Mouse (Mus musculus) liver, embryonic 11.5 days (tissue): Measurements from ENCODE around the gene Ybx2. TPM values are rescaled to one million over a fixed set of nuclear protein-coding genes. Genes with fewer than 3 reads are reported as not detected.

Source experiments
- ATAC-seq: fragments of 200-750 bp; cut with Nextera tagmentation; replicated peaks from 2 replicates; pipeline ENCODE4 v1.8.0; 2017; ENCODE audit warnings: moderate number of reproducible peaks, mild to moderate bottlenecking, moderate TSS enrichment, moderate library complexity; ENCODE audit not compliant: low FRiP score
- DNase-seq: peaks from one replicate; pipeline ENCODE4 v3.0.0-alpha.2; 2017; ENCODE audit warnings: low spot score
- H3K27ac ChIP-seq: fragments of 300-500 bp; sonication (generic); 2 replicates; pipeline ENCODE4 v1.5.1; 2014; ENCODE audit warnings: mild to moderate bottlenecking, low read depth, low read length, control low read depth
- H3K27me3 ChIP-seq: fragments of 300-500 bp; sonication (generic); replicated peaks from 2 replicates; pipeline ENCODE4 v1.6.1; 2014; ENCODE audit warnings: low read length, mixed read lengths; ENCODE audit not compliant: control insufficient read depth, insufficient read depth
- H3K36me3 ChIP-seq: fragments of 300-500 bp; sonication (generic); 2 replicates; pipeline ENCODE4 v1.6.1; 2014; ENCODE audit warnings: mild to moderate bottlenecking, low read length, moderate library complexity, mixed read lengths; ENCODE audit not compliant: control insufficient read depth, insufficient read depth
- H3K4me1 ChIP-seq: fragments of 300-500 bp; sonication (generic); replicated peaks from 2 replicates; pipeline ENCODE4 v1.6.1; 2014; ENCODE audit warnings: low read length, mixed read lengths; ENCODE audit not compliant: control insufficient read depth, insufficient read depth
- H3K4me2 ChIP-seq: fragments of 300-500 bp; sonication (generic); 2 replicates; pipeline ENCODE4 v1.6.1; 2014; ENCODE audit warnings: mild to moderate bottlenecking, control low read depth, moderate library complexity
- H3K4me3 ChIP-seq: fragments of 300-500 bp; sonication (generic); 2 replicates; pipeline ENCODE4 v1.5.1; 2014; ENCODE audit warnings: low read depth, low read length, control low read depth
- H3K9ac ChIP-seq: fragments of 300-500 bp; sonication (generic); 2 replicates; pipeline ENCODE4 v1.6.1; 2014; ENCODE audit warnings: low read depth, low read length, control low read depth
- H3K9me3 ChIP-seq: fragments of 300-500 bp; sonication (generic); 2 replicates; pipeline ENCODE4 v1.6.1; 2016; ENCODE audit warnings: low read length, inconsistent platforms, mixed read lengths; ENCODE audit not compliant: control insufficient read depth
- WGBS: fragments of 180-500 bp; shearing (Covaris S2); extraction: QIAGEN DNeasy Blood & Tissue Kit; methylation state at CpG from one replicate; pipeline ENCODE4 v1.1.7; 2014; 5-methylcytosine and 5-hydroxymethylcytosine counted together
- polyA plus RNA-seq: library from polyadenylated mRNA; unstranded; fragments of >200 nt; fragmentation: Nextera tagmentation; extraction: Ambion mirVana; gene quantifications from 2 replicates; pipeline ENCODE4 v1.2.1, GENCODE M21; 2014

The Ybx2 gene
- polyA plus RNA-seq, 1 experiment from 2014 or later, result 1.7 TPM

DNA sequence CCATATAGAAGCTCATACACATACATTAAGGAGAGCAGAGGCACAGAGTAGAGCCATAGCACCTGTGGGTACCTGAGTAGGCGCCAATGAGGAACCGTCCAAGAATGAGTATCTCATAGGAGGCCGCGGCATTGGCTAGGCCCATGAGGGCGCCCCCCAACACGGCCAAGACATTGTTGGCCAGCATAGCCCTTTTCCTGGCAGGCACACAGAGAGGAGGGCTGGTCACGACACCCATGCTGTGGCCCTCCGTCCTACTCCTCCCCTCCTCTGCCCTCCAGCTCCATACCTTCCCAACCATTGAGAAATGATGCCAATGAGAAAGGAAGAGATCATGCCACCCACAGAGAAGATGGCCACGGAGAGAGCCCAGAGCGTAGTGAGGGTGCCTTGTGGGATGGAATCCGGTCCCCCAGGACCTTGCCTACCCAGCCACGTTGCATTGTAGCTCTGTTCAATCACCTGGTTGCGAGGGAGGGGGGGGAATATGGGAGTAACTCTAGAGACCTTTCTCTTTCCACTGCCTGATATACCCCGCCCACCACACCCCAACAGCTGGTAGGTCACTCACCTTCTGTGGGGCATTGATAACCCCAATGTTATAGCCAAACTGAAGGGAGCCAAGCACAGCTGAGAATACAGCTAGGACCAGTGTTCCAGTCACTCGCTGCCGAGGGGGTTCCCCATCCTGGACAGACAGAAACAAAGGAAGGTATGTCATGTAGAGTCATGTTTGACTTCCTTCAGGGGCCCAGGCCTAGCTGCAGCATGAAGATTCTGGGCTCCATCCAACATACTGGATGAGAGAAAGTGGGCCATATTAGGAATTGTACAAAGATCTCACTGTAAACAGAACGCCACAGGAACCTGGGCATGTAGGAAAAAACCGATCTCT lies 10.6 kb downstream of the Ybx2 start:
- H3K4me1 ChIP-seq, result peaks cover 25% of the 10 kb centered on the region
- 0 out of 2 replicates have a peak, but pooled peaks cover 2% of the 10 kb centered on the region for H3K36me3 ChIP-seq
- DNase-seq (no peak), ATAC-seq (peak; percentile 67)
- H3K27me3 ChIP-seq, result peaks cover 21% of the 10 kb centered on the region
- H3K27ac ChIP-seq, result peak overlapping the region; percentile 68
- H3K4me3 ChIP-seq, result peak overlapping the region; percentile 60
- H3K4me2 ChIP-seq, result peak overlapping the region; percentile 84
- 83% methylated on average over 18 of the region's 18 CpGs for WGBS
- no peaks in the 10 kb centered on the region for H3K9me3 ChIP-seq
- peak overlapping the region; percentile 65 for H3K9ac ChIP-seq

DNA sequence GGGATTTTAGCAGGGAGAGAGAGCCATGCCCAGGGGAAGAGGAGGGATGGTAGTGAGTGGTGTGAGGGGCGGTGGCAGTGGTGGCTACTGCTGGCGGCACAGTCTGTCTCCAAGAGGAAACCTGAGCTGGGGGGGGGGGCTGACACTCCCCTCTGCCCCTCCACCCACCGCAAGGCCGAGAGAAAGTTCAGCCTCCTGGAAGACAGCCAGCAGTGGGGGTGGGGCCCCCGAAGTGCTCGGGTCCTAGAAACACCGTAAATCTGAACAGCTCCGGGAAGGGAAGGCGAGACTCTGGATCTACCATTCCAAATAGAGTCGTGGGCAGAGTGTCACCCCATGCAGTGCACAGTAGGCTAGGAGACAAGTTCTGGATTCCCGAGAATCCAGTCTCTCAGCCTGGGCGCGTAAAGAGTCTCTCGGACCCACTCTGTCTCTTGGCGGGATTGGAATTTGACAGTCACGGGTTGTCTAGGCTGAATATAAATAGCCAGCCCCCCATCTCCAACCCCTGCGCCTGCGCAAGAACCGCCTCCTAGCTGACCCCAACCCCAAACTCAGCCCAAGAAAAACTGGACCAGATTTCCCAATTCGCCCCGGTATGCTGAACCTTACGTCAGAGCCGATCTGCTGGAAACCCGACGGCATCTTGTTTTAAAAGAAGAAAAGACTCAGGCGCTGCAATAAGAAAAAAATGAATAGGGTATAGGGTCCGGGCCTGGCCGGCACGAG lies 11.9 kb downstream of the Ybx2 start:
- ATAC-seq, result peak; percentile 1
- peaks cover 24% of the 10 kb centered on the region for H3K27me3 ChIP-seq
- H3K9me3 ChIP-seq, result no peaks in the 10 kb centered on the region
- WGBS, result 12% methylated on average over 29 of the region's 29 CpGs
- peak overlapping the region; percentile 60 for H3K4me3 ChIP-seq
- peak overlapping the region; percentile 84 for H3K4me2 ChIP-seq
- peaks cover 25% of the 10 kb centered on the region for H3K4me1 ChIP-seq
- H3K27ac ChIP-seq, result peak overlapping the region; percentile 68
- peak; percentile 49 for DNase-seq
- H3K9ac ChIP-seq, result peak overlapping the region; percentile 65
- 0 out of 2 replicates have a peak, but pooled peaks cover 2% of the 10 kb centered on the region for H3K36me3 ChIP-seq

DNA sequence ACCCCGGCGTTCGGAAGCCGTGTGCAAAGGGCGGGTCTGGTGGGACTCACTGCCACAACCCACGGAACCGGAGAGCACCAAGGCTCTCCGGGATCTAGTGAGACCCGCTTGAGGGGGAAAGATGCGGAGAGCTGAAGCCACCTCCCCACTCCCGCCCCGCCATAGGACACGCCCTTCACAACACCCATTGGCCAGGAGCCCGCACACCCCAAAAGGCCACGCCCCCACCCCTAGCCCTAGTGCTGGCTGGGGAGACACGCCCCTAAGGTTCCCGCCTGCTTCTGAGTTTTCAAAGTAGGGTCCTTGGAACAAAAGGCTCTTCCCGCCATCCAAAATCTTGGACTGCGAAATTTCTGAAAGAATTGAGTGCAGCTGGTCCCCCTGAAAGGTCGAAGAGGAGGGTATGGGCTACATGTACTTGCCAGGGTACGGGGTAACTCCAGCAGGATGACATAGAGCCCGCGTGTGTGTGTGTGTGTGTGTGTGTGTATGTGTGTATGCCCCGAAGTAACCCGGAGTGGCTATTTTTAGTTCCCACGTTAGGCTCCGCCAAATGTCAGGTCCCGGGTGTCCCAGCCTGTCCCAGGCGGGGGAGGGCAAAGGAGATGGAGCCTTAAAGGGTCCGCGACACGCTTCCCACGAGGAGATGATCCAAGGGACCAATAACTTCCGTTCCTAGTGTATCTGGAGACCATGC lies 12.6 kb downstream of the Ybx2 start, which contains the start of gene Slc2a4:
Gene Slc2a4 (minus strand): TSS at position 123 of the 697 bp plus-strand sequence.
- H3K36me3 ChIP-seq, result 0 out of 2 replicates have a peak, but pooled peaks cover 2% of the 10 kb centered on the region

DNA sequence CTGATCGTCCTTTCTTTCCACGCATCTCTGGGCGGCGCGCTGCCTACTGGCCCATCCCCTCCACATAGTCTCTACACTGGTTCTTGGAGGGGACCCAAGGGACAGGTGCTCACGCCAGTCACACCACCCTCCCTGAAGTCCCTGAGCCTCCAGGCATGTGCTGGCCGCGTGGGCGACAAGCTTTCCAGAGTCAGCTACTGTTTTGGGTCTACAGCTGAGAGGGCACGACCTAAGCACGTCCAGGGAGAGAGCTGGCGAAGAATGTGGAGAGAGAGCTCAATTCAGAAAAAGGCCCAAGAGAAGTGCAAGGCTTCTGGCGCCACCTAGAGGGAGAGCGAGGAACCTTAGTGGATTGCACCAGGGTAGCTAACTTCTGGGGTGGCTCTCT lies 13.2 kb downstream of the Ybx2 start:
- DNase-seq (peak; percentile 85), ATAC-seq (peak; percentile 53)
- H3K4me1 ChIP-seq, result peaks cover 25% of the 10 kb centered on the region
- peak overlapping the region; percentile 60 for H3K4me3 ChIP-seq
- 0 out of 2 replicates have a peak, but pooled peaks cover 2% of the 10 kb centered on the region for H3K36me3 ChIP-seq
- WGBS, result 1% methylated on average over 14 of the region's 14 CpGs
- H3K27me3 ChIP-seq, result peaks cover 16% of the 10 kb centered on the region; the same call in 1 of the 2 replicates
- peak overlapping the region; percentile 64 for H3K9ac ChIP-seq
- H3K4me2 ChIP-seq, result peak overlapping the region; percentile 84
- H3K9me3 ChIP-seq, result no peaks in the 10 kb centered on the region
- H3K27ac ChIP-seq, result peak overlapping the region; percentile 70

More for the DNA sequence above, 12.6 kb downstream of the Ybx2 start, which contains the start of gene Slc2a4:
- 1% methylated on average over 33 of the region's 34 CpGs for WGBS
- ATAC-seq (peak; percentile 92), DNase-seq (peak; percentile 94)
- Histone ChIP-seq H3K4me2 (peak within 1 kb of the TSS; percentile 84), H3K4me3 (peak within 1 kb of the TSS; percentile 60), H3K9me3 (no peaks in the 10 kb centered on the region), H3K27ac (peak within 1 kb of the TSS; percentile 70), H3K4me1 (peaks cover 25% of the 10 kb centered on the region), H3K9ac (peak within 1 kb of the TSS; percentile 65), H3K27me3 (peaks cover 18% of the 10 kb centered on the region; the same call in 1 of the 2 replicates)

DNA sequence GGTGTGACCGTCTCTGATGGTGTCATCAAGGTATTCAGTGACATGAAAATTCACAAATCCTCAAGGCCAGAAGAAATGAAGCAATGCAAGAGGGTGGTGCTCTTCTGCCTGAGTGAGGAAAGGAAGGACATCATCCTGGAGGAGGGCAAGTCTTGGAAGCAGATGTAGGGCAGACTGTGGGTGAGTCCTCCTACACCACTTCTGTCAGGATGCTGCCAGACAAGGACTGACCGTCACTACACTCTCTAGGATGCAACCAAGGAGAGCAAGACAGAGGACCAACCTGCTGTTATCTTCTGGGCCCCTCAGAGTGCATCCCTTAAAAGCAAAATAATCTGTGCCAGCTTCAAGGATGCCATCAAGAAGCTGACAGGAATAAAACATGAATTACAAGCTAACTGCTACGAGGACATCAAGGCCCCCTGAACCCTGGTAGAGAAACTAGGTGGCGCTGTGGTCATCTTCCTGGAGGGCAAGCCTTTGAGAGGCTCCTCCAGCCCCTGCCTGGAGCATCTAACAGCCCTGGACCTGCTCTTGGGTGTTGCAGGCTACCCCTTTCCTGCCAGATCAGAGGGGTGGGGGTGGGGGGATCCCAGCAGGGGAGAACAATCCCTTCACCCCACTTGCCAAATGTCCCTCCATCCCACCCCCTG lies 15.3 kb downstream of the Ybx2 start:
- H3K27me3 ChIP-seq, result peaks cover 11% of the 10 kb centered on the region; the same call in 1 of the 2 replicates
- 45% methylated on average over 4 of the region's 4 CpGs for WGBS
- peaks cover 23% of the 10 kb centered on the region for H3K4me1 ChIP-seq
- DNase-seq, result no peak
- H3K36me3 ChIP-seq, result no peaks in the 10 kb centered on the region
- no peak overlapping the region for H3K4me2 ChIP-seq
- no peak overlapping the region for H3K9ac ChIP-seq
- no peak overlapping the region for H3K27ac ChIP-seq
- H3K9me3 ChIP-seq, result no peaks in the 10 kb centered on the region
- no peak overlapping the region for H3K4me3 ChIP-seq
- ATAC-seq, result no peak

DNA sequence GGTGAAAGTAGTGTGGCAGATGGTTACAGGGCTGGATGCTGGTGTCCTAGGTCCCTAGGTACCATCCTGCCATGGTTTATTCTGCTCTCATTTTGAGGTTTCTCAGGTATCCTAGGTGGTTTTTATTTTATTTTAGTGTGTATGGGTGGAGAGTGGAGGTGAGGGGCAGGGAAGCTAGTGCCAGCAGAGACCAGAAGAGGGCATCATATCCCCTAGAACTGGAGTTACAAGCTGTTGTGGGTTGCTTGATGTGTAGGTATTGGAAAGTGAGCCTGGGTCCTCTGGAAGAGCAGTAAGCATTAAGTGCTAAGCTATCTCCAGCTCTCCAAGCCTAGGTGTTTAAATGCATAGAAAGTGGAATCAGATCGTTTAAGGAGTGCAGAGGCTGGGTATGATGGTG lies 16.7 kb downstream of the Ybx2 start:
- Histone ChIP-seq H3K27me3 (peaks cover 8% of the 10 kb centered on the region; the same call in 1 of the 2 replicates), H3K4me2 (no peak overlapping the region), H3K9ac (no peak overlapping the region), H3K4me3 (no peak overlapping the region), H3K36me3 (no peaks in the 10 kb centered on the region), H3K4me1 (peaks cover 12% of the 10 kb centered on the region), H3K9me3 (no peaks in the 10 kb centered on the region), H3K27ac (no peak overlapping the region)
- ATAC-seq, result no peak
- DNase-seq, result no peak
- 47% methylated on average over 1 of the region's 1 CpGs for WGBS

DNA sequence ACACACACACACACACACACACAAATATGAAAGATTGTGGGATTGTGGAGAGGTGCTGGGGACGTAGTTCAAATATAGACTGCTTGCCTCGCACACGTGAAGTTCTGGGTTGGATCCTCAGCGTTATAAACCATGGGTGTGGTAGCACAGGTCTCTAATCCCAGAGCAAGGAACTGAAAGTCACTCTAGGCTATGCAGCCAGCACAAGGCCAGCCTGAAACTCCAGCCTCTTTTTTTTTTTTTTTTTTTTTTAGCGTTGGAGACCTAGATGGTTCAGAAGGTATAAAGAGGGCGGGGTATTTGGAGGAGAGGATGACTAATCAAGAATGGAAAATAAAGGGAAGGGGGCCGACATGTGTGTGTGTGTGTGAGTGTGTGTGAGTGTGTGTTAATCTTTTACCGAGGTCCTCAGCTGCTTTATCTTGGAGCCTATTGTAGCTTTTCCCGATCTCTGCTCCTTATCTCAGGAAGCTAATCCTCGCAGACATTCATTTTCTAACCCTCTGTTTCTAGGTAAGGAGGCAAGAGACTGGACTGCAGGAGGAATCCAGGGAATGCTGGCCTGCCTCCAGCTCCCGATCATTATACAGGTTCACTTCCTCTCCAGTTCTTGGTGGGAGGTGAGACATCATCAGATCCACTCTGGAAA lies 17.8 kb downstream of the Ybx2 start:
- Histone ChIP-seq H3K4me2 (no peak overlapping the region), H3K27me3 (peaks cover 8% of the 10 kb centered on the region; the same call in 1 of the 2 replicates), H3K4me3 (no peak overlapping the region), H3K27ac (no peak overlapping the region), H3K36me3 (no peaks in the 10 kb centered on the region), H3K9ac (no peak overlapping the region), H3K9me3 (no peaks in the 10 kb centered on the region), H3K4me1 (peaks cover 4% of the 10 kb centered on the region)
- no peak for ATAC-seq
- no peak for DNase-seq
- 39% methylated on average over 11 of the region's 11 CpGs for WGBS
